Mouse (Mus musculus): ENCODE results near the gene Egfl6.
"Not testable (repeated sequence)": the region's sequence is repeated elsewhere in the genome, so short reads cannot be mapped to it uniquely, and the experiment has no call there.

Gene Egfl6

GRCm38 (mm10) chrX:166515923-166516322, 69.6 kb downstream of the Egfl6 start:
- no peak for DNase-seq

GRCm38 (mm10) chrX:166514035-166514434, 71.5 kb downstream of the Egfl6 start:
- not testable (repeated sequence) for DNase-seq

GRCm38 (mm10) chrX:166512071-166512470, 73.4 kb downstream of the Egfl6 start:
- no peak for DNase-seq

DNA sequence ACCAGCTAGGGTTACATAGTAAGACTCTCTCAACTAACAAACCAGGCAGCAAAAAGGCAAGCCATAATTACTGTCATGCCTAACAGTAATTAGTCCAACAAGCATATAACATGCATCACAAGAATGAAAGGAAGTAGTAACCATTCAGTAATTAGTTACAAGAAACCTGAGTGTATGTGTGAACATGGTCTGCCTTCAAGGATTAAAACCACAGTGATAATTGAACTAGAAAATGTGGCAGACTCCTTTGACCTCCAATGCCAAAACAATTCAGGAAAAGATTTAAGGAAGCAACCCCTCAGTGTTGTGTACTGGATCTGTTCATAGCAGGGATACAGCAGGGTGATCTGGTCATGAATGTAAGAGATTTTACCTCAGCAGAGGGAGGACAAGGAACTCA, 74.4 kb downstream of the Egfl6 start:
- DNase-seq = no peak

- DNase-seq = peak; percentile 87
These were observed 75.5 kb downstream of the Egfl6 start for GRCm38 (mm10) chrX:166509761-166510738.

- no peak for DNase-seq
These were observed 81.1 kb downstream of the Egfl6 start for GRCm38 (mm10) chrX:166504421-166504820.

- DNase-seq = no peak
These were observed 85.9 kb downstream of the Egfl6 start for GRCm38 (mm10) chrX:166499496-166500190.

DNA sequence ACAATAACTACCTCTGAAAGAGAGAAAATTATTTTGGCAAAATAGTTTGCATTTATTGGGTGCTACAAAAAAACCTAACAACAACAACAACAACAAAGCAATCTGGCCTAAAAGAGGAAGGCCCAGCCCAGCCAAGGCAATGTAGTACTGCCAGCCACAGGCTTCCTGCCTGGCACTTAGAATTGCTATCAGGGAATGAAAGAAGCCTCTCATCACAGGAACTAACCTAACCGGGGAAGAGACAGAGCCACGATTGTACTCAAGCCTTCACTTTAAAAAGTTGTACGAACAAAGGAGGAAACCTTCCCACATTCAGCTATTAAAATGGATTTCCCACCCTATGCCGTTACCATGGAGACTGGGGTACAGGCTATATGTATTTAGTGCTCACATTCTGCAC, 87.7 kb downstream of the Egfl6 start:
- DNase-seq = no peak

DNA sequence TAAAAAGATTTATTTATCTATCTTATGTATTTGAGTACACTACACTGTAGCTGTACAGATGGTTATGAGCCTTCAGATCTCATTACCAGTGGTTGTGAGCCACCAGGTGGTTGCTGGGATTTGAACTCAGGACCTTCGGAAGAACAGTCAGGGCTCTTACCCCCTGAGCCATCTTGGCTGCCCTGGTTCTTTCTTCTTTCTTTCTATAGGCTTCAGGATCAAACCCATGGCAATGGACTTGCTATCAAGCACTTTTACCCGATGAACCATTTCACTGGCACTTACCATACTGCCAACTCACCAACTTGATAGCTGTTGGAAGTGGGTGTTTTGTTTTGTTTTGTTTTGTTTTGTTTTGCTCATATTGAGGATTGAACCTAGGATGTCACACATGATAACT, 90.5 kb downstream of the Egfl6 start:
- no peak for DNase-seq

- DNase-seq = peak; percentile 87
These were observed 106.0 kb downstream of the Egfl6 start, which contains the start of gene Rab9 for GRCm38 (mm10) chrX:166479365-166479983. TSS of gene Rab9 (minus strand) at chrX:166479867.

- no peak for DNase-seq
These were observed 106.7 kb downstream of the Egfl6 start for GRCm38 (mm10) chrX:166478631-166479364.

GRCm38 (mm10) chrX:166477393-166477792, 108.1 kb downstream of the Egfl6 start:
- DNase-seq = no peak
